Mouse (Mus musculus): ENCODE data around the gene Gif. TPM values are rescaled to one million over a fixed set of nuclear protein-coding genes. Genes with fewer than 3 reads are reported as not detected.

Gene Gif
- polyA plus RNA-seq, 1 experiment = not detected

DNA sequence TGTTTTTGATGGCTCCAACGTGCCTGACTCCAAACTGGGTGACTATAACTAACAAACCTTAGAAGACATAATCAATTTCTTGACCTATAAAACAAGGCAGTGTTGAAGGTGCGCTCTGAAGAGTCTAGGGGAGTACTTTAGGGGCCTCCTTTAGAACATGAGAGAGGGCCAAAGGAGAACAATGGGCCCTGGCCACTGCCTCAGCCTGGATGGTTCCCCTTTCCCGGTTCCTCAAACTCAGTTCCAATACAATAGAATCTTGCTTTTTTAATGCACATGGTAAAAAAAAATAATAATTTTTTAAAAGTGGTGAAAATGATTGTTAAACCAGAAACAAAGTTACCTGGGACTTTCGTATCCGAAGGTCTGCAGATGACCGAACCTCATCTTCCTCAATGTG lies 40.5 kb downstream of the Gif start:
- H3K27me3 ChIP-seq (ENCODE audit: control insufficient read depth) = no peaks in the 10 kb centered on the region
- no peaks in the 10 kb centered on the region for H3K36me3 ChIP-seq (ENCODE audit: control insufficient read depth)
- TF ChIP-seq TAL1 (IDR thresholded peaks at IDR 0.05; ENCODE audit: low read length) (no peak), GATA1 (IDR thresholded peaks at IDR 0.05; ENCODE audit: low read length) (no peak)

DNA sequence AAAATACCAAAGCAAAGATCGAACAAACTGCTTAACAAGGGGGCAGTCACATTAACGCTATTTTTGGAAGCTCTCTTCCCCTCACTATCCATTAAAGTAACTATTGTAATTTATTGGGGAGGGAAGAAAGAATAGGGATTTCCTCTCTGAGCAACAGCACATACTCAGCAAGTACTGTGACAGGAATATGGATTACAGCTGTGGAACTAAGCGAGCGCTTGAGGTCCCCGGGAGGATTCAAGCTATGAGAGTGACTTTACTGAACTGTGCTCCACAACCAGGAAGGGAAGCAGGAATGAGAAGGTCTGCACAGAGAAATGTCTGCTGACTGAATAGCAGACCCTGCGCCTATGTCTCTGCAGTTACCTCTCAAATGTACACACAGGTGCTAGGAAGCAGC lies 41.5 kb downstream of the Gif start:
- TF ChIP-seq TAL1 (IDR thresholded peaks at IDR 0.05; ENCODE audit: low read length) (no peak), GATA1 (IDR thresholded peaks at IDR 0.05; ENCODE audit: low read length) (no peak)
- no peaks in the 10 kb centered on the region for H3K9me3 ChIP-seq (ENCODE audit: control insufficient read depth, low read length)
- H3K4me1 ChIP-seq (ENCODE audit: control insufficient read depth) = no peaks in the 10 kb centered on the region
- H3K36me3 ChIP-seq (ENCODE audit: control insufficient read depth) = no peaks in the 10 kb centered on the region
- no peaks in the 10 kb centered on the region for H3K27me3 ChIP-seq (ENCODE audit: control insufficient read depth)
- no peak overlapping the region for H3K4me3 ChIP-seq (replicated peaks)

More for the DNA sequence above, 40.5 kb downstream of the Gif start:
- Histone ChIP-seq H3K9me3 (ENCODE audit: control insufficient read depth, low read length) (no peaks in the 10 kb centered on the region), H3K4me3 (replicated peaks) (no peak overlapping the region), H3K4me1 (ENCODE audit: control insufficient read depth) (no peaks in the 10 kb centered on the region)

GRCm38 (mm10) chr19:11791825-11792224 lies 44.5 kb downstream of the Gif start:
- Histone ChIP-seq H3K27me3 (ENCODE audit: control insufficient read depth) (no peaks in the 10 kb centered on the region), H3K9me3 (ENCODE audit: control insufficient read depth, low read length) (no peaks in the 10 kb centered on the region), H3K36me3 (ENCODE audit: control insufficient read depth) (no peaks in the 10 kb centered on the region), H3K4me1 (ENCODE audit: control insufficient read depth) (no peaks in the 10 kb centered on the region), H3K4me3 (replicated peaks) (no peak overlapping the region)
- TF ChIP-seq GATA1 (IDR thresholded peaks at IDR 0.05; ENCODE audit: low read length) = no peak
- no peak for TF ChIP-seq TAL1 (IDR thresholded peaks at IDR 0.05; ENCODE audit: low read length)

DNA sequence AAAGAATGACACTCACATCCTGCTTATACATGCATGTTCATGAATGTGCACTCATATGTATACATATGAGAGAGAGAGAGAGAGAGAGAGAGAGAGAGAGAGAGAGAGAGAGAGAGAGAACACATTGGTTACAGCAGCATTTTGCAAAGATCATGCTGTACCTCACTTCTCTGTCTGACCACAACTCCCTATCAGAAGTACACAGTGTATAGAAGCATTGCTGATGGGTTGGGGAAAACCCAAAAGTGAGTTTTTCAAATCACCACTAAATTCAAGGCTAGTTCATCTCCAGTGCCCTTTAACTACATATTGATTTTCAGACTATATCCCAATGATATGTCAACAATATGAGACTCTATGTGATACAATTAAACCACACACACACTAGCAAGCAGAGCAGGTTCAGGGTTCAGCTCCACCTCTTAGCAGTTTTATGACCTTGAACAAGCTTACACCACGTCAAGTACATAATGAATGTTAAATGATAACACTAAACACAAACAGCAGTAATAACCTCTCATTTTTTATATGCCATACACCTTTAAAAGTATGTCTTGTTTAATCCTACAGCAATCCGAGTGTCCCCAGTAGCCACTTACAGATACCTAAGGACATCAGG lies 46.5 kb downstream of the Gif start:
- H3K9me3 ChIP-seq (ENCODE audit: control insufficient read depth, low read length) = no peaks in the 10 kb centered on the region
- H3K4me1 ChIP-seq (ENCODE audit: control insufficient read depth) = no peaks in the 10 kb centered on the region
- no peak for TF ChIP-seq GATA1 (IDR thresholded peaks at IDR 0.05; ENCODE audit: low read length)
- H3K4me3 ChIP-seq (replicated peaks) = no peak overlapping the region
- no peaks in the 10 kb centered on the region for H3K27me3 ChIP-seq (ENCODE audit: control insufficient read depth)
- no peaks in the 10 kb centered on the region for H3K36me3 ChIP-seq (ENCODE audit: control insufficient read depth)

- no peaks in the 10 kb centered on the region for H3K4me1 ChIP-seq (ENCODE audit: control insufficient read depth)
- no peaks in the 10 kb centered on the region for H3K27me3 ChIP-seq (ENCODE audit: control insufficient read depth)
- no peak overlapping the region for H3K4me3 ChIP-seq (replicated peaks)
- H3K9me3 ChIP-seq (ENCODE audit: control insufficient read depth, low read length) = no peaks in the 10 kb centered on the region
- TF ChIP-seq GATA1 (IDR thresholded peaks at IDR 0.05; ENCODE audit: low read length) (no peak), TAL1 (IDR thresholded peaks at IDR 0.05; ENCODE audit: low read length) (no peak)
- H3K36me3 ChIP-seq (ENCODE audit: control insufficient read depth) = no peaks in the 10 kb centered on the region
Observed at GRCm38 (mm10) chr19:11794447-11794846, 47.1 kb downstream of the Gif start.

DNA sequence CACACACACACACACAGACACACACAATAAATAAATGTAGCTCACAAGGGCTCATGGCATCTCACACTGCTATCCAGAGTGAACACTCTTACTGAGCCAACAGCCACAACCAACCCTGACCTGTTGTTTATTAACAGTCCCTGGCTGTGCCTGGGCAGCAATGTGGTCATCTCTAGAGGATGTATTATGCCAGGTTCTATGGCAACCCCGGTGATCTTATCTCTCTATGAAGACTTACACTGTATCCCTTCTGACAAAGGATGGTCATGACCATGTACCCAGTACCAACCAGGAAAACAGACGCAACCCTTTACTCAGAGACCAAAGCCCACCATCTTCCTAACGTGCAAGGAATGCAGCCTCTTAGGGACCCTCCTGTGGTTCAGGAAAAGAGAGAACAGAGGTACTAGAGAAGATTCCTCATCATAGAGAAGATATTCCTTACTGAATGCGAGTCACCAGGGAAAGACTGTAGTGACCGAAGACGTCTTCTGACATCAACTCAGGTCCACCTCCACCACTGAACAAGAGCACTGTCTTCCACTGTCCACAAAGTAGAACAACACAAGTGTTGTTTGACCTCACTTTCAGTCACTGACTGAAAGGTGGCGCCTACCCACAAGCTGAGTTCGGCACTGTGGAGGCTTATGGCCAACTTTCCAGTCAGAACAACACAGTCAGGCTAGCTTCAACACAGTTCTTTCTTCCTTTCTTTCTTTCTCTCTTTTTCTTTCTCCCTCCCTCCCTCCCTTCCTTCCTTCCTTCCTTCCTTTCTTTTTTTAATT lies 53.4 kb downstream of the Gif start:
- H3K9me3 ChIP-seq (ENCODE audit: control insufficient read depth, low read length) = peaks cover 3% of the 10 kb centered on the region; the same call in 1 of the 2 replicates
- H3K36me3 ChIP-seq (ENCODE audit: control insufficient read depth) = no peaks in the 10 kb centered on the region
- no peaks in the 10 kb centered on the region for H3K27me3 ChIP-seq (ENCODE audit: control insufficient read depth)
- no peaks in the 10 kb centered on the region for H3K4me1 ChIP-seq (ENCODE audit: control insufficient read depth)
- TF ChIP-seq GATA1 (IDR thresholded peaks at IDR 0.05; ENCODE audit: low read length) (no peak), TAL1 (IDR thresholded peaks at IDR 0.05; ENCODE audit: low read length) (no peak)
- H3K4me3 ChIP-seq (replicated peaks) = no peak overlapping the region

DNA sequence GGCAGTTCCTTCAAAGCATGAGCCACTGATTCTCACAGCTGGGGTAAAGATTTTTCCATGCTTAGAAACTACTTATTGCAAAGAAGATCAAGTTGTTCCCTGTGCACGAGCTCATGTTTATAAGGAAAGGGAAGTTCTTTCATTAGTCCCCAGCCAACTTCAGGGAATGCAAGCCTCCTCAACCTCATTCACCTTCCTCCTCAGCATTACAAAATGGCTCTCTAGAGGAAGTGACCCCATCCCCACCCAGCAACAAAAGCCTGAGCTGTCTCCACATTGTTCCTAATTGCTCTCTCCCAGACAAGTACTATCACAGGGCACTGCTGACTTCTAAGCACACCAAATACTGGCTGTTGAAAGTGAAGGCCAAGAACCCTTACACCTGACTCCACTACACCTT lies 57.1 kb downstream of the Gif start:
- Histone ChIP-seq H3K9me3 (ENCODE audit: control insufficient read depth, low read length) (peaks cover 3% of the 10 kb centered on the region; the same call in 1 of the 2 replicates), H3K36me3 (ENCODE audit: control insufficient read depth) (no peaks in the 10 kb centered on the region), H3K27me3 (ENCODE audit: control insufficient read depth) (no peaks in the 10 kb centered on the region), H3K4me1 (ENCODE audit: control insufficient read depth) (no peaks in the 10 kb centered on the region), H3K4me3 (replicated peaks) (no peak overlapping the region)
- TF ChIP-seq GATA1 (IDR thresholded peaks at IDR 0.05; ENCODE audit: low read length) (no peak), TAL1 (IDR thresholded peaks at IDR 0.05; ENCODE audit: low read length) (no peak)

- TF ChIP-seq TAL1 (IDR thresholded peaks at IDR 0.05; ENCODE audit: low read length) = no peak
- TF ChIP-seq GATA1 (IDR thresholded peaks at IDR 0.05; ENCODE audit: low read length) = no peak
- Histone ChIP-seq H3K27me3 (ENCODE audit: control insufficient read depth) (no peaks in the 10 kb centered on the region), H3K36me3 (ENCODE audit: control insufficient read depth) (no peaks in the 10 kb centered on the region), H3K9me3 (ENCODE audit: control insufficient read depth, low read length) (no peaks in the 10 kb centered on the region), H3K4me1 (ENCODE audit: control insufficient read depth) (no peaks in the 10 kb centered on the region), H3K4me3 (replicated peaks) (no peak overlapping the region)
Observed at GRCm38 (mm10) chr19:11807251-11807650, 59.9 kb downstream of the Gif start.

- Histone ChIP-seq H3K36me3 (ENCODE audit: control insufficient read depth) (no peaks in the 10 kb centered on the region), H3K9me3 (ENCODE audit: control insufficient read depth, low read length) (no peaks in the 10 kb centered on the region), H3K27me3 (ENCODE audit: control insufficient read depth) (no peaks in the 10 kb centered on the region), H3K4me1 (ENCODE audit: control insufficient read depth) (no peaks in the 10 kb centered on the region), H3K4me3 (replicated peaks) (no peak overlapping the region)
- TF ChIP-seq TAL1 (IDR thresholded peaks at IDR 0.05; ENCODE audit: low read length) = no peak
- TF ChIP-seq GATA1 (IDR thresholded peaks at IDR 0.05; ENCODE audit: low read length) = no peak
Observed at GRCm38 (mm10) chr19:11807822-11808221, 60.5 kb downstream of the Gif start.
